Mouse (Mus musculus) heart, postnatal 14 days (tissue): ENCODE data around the gene Cybc1. TPM values are rescaled to one million over a fixed set of nuclear protein-coding genes. Genes with fewer than 3 reads are reported as not detected.

Source experiments
- DNase-seq, 2 experiments: peaks; one replicate each; pipeline ENCODE4 v3.0.0; 2021 to 2022
- intact Hi-C: fragments of 180-260 bp; cut with DNase I; formaldehyde crosslinking; loops from one replicate; pipeline ENCODE4 v1.15.1; 2025
- total RNA-seq, 2 experiments: library from RNA; stranded (reverse); gene quantifications; 2 replicates each; pipeline ENCODE4 v1.2.3; 2021

Gene Cybc1
- total RNA-seq, 2 experiments from 2014 or later = 10.1 to 12.1 TPM

- intact Hi-C loops = no loop called here
- no peak for DNase-seq
Observed at GRCm38 (mm10) chr11:121220771-121221170, 8.4 kb downstream of the Cybc1 start.

GRCm38 (mm10) chr11:121219776-121220175, 9.3 kb downstream of the Cybc1 start:
- DNase-seq = no peak
- intact Hi-C loops = no loop called here

GRCm38 (mm10) chr11:121216831-121217230, 12.3 kb downstream of the Cybc1 start:
- intact Hi-C loops = no loop called here
- DNase-seq = no peak

GRCm38 (mm10) chr11:121204161-121205006, 24.7 kb downstream of the Cybc1 start, which contains the start of the genes Hexdc and Ogfod3:
TSS of gene Hexdc (plus strand) at chr11:121204433.
TSS of gene Ogfod3 (minus strand) at chr11:121204711.
- DNase-seq = peak; percentile 93 to 97
- intact Hi-C loops = loop anchor here (2.0 to 5.0 kb wide), 3 partner anchors 32 to 142 kb away; partner anchors contain the start of genes Foxk2, Narf and Sectm1b

- no peak for DNase-seq
- intact Hi-C loops = loop anchor here (2.0 to 5.0 kb wide), 4 partner anchors 33 to 185 kb away; partner anchors contain the start of genes Foxk2, Narf and Sectm1b
Observed at GRCm38 (mm10) chr11:121203859-121204160, 25.3 kb downstream of the Cybc1 start.

GRCm38 (mm10) chr11:121201436-121202198, 27.5 kb downstream of the Cybc1 start:
- DNase-seq = peak; percentile 20 to 43
- intact Hi-C loops = loop anchor here (2.0 to 5.0 kb wide), 2 partner anchors 139 to 183 kb away; partner anchors contain the start of gene Sectm1b

- no peak for DNase-seq
- intact Hi-C loops = loop anchor here (5.0 kb wide), 1 partner anchor 138 kb away; the partner anchor contains the start of gene Sectm1b
Observed at GRCm38 (mm10) chr11:121200781-121201180, 28.3 kb downstream of the Cybc1 start.

GRCm38 (mm10) chr11:121199851-121200250, 29.3 kb downstream of the Cybc1 start:
- DNase-seq = no peak
- intact Hi-C loops = loop anchor here (5.0 kb wide), 1 partner anchor 138 kb away; the partner anchor contains the start of gene Sectm1b

- intact Hi-C loops = no loop called here
- DNase-seq = no peak
Observed at GRCm38 (mm10) chr11:121198622-121199021, 30.5 kb downstream of the Cybc1 start.

- intact Hi-C loops = no loop called here
- no peak for DNase-seq
Observed at GRCm38 (mm10) chr11:121193415-121193814, 35.7 kb downstream of the Cybc1 start.

- intact Hi-C loops = no loop called here
- no peak for DNase-seq
Observed at GRCm38 (mm10) chr11:121192742-121193141, 36.4 kb downstream of the Cybc1 start.

- peak; percentile 36 to 51 for DNase-seq
- intact Hi-C loops = loop anchor here (5.0 kb wide), 1 partner anchor 122 kb away; no protein-coding TSS in a partner anchor
Observed at GRCm38 (mm10) chr11:121189681-121190080, 39.4 kb downstream of the Cybc1 start.

- intact Hi-C loops = no loop called here
- DNase-seq = peak; percentile 54 to 72
Observed at GRCm38 (mm10) chr11:121176285-121177270, 52.5 kb downstream of the Cybc1 start.

- intact Hi-C loops = no loop called here
- no peak for DNase-seq
Observed at GRCm38 (mm10) chr11:121174234-121174633, 54.9 kb downstream of the Cybc1 start.

GRCm38 (mm10) chr11:121173203-121173602, 55.9 kb downstream of the Cybc1 start:
- intact Hi-C loops = no loop called here
- no peak for DNase-seq

Other genes starting within 250 kb of the Cybc1 start
- 10 to 100 TPM; 70.8 to 73.8 TPM for gene Csnk1d, start 238.0 kb downstream of the Cybc1 start, total RNA-seq
- under 1 TPM in 1 of 2 experiments, not detected in 1; 0.29 TPM for gene Cd7, start 189.9 kb downstream of the Cybc1 start, total RNA-seq
- not detected for gene Sectm1b, start 165.8 kb downstream of the Cybc1 start, total RNA-seq
- gene Sectm1a, start 148.1 kb downstream of the Cybc1 start, total RNA-seq = not detected
- gene Tex19.2, start 110.6 kb downstream of the Cybc1 start, total RNA-seq = not detected
- gene Tex19.1, start 83.2 kb downstream of the Cybc1 start, total RNA-seq = not detected
- gene Uts2r, start 69.1 kb downstream of the Cybc1 start, total RNA-seq = under 1 TPM; 0.24 to 0.43 TPM
- 1 to 10 TPM; 9.4 to 9.5 TPM for gene Hexdc, start 24.9 kb downstream of the Cybc1 start, total RNA-seq
- 10 to 100 TPM; 14.4 to 18.4 TPM for gene Ogfod3, start 24.6 kb downstream of the Cybc1 start, total RNA-seq
- 100 to 1,000 TPM; 102 to 103 TPM for gene Narf, start 7.9 kb upstream of the Cybc1 start, total RNA-seq
- 10 to 100 TPM; 19.9 to 23.7 TPM for gene Foxk2, start 30.7 kb upstream of the Cybc1 start, total RNA-seq
- gene Wdr45b, start 125.1 kb upstream of the Cybc1 start, total RNA-seq = 10 to 100 TPM; 42.0 to 43.6 TPM
- gene Rab40b, start 158.9 kb upstream of the Cybc1 start, total RNA-seq = 1 to 10 TPM; 2.0 to 3.3 TPM
- 1 to 10 TPM; 6.9 to 8.3 TPM for gene Fn3krp, start 192.1 kb upstream of the Cybc1 start, total RNA-seq
- 10 to 100 TPM; 22.2 to 23.0 TPM for gene Fn3k, start 205.6 kb upstream of the Cybc1 start, total RNA-seq
- gene Tbcd, start 222.6 kb upstream of the Cybc1 start, total RNA-seq = 10 to 100 TPM; 13.9 to 14.3 TPM